Mouse (Mus musculus) embryonic facial prominence, embryonic 14.5 days (tissue): ENCODE measurements at regions not wholly inside any gene's neighbourhood (a gene's known extent, or its start where the extent isn't known, plus 50 kb on each side); places are given as distances from the start of the nearest gene placed in this dataset.

ENCODE experiments used
- ATAC-seq: fragments of 200-750 bp; cut with Nextera tagmentation; 2 replicates; pipeline ENCODE4 v1.8.0; 2017; ENCODE audit warnings: low read depth, moderate number of reproducible peaks, moderate TSS enrichment
- DNase-seq: peaks from one replicate; pipeline ENCODE4 v3.0.0-alpha.2; 2015; ENCODE audit warnings: low spot score
- H3K27ac ChIP-seq: fragments of 300-500 bp; sonication (generic); replicated peaks from 2 replicates; pipeline ENCODE4 v1.5.1; 2014; ENCODE audit warnings: low read depth, mild to moderate bottlenecking, low read length, moderate library complexity
- H3K27me3 ChIP-seq: fragments of 300-500 bp; sonication (generic); replicated peaks from 2 replicates; pipeline ENCODE4 v1.6.1; 2014; ENCODE audit warnings: low read length; ENCODE audit not compliant: control insufficient read depth, insufficient read depth
- H3K36me3 ChIP-seq: fragments of 300-500 bp; sonication (generic); 2 replicates; pipeline ENCODE4 v1.6.1; 2014; ENCODE audit warnings: low read length, mixed read lengths; ENCODE audit not compliant: control insufficient read depth, insufficient read depth
- H3K4me1 ChIP-seq: fragments of 300-500 bp; sonication (generic); 2 replicates; pipeline ENCODE4 v1.6.1; 2014; ENCODE audit warnings: antibody characterized with exemption, low read length; ENCODE audit not compliant: control insufficient read depth, insufficient read depth
- H3K4me2 ChIP-seq: fragments of 300-500 bp; sonication (generic); 2 replicates; pipeline ENCODE4 v1.6.1; 2014; ENCODE audit warnings: low read depth, mild to moderate bottlenecking, low read length, moderate library complexity, mixed read lengths
- H3K4me3 ChIP-seq: fragments of 300-500 bp; sonication (generic); 2 replicates; pipeline ENCODE4 v1.5.1; 2014; ENCODE audit warnings: low read depth, mild to moderate bottlenecking, low read length
- H3K9ac ChIP-seq: fragments of 300-500 bp; sonication (generic); 2 replicates; pipeline ENCODE4 v1.6.1; 2014; ENCODE audit warnings: low read depth, mild to moderate bottlenecking, low read length, moderate library complexity, mixed read lengths
- H3K9me3 ChIP-seq: fragments of 300-500 bp; sonication (generic); 2 replicates; pipeline ENCODE4 v1.6.1; 2016; ENCODE audit warnings: low read length; ENCODE audit not compliant: control insufficient read depth
- WGBS: fragments of 180-500 bp; shearing (Covaris S2); extraction: QIAGEN DNeasy Blood & Tissue Kit; methylation state at CpG from one replicate; pipeline ENCODE4 v1.1.7; 2014; 5-methylcytosine and 5-hydroxymethylcytosine counted together

DNA sequence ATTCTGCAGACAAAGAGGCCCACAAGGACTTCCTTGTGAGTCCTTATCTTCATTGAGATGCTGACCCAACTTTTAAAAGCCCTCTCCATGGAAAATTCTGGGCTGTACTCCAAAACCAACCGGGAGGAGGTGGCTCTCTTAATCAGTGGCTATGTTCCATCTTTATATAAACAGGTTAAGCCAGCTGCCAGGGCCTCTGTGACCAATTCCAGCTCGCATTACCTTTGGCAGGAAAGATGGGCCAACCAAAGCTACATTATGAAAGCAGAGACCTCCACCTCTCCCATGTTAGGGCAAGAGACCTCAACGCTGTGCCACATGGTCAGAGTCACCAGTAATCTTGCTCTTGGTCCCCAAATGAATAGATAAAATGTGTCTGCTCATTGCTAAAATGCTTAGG is 192.0 kb upstream of the Cited2 start:
- Histone ChIP-seq H3K9ac (no peak overlapping the region), H3K27me3 (no peaks in the 10 kb centered on the region), H3K4me2 (no peak overlapping the region), H3K4me1 (no peaks in the 10 kb centered on the region), H3K4me3 (no peak overlapping the region), H3K36me3 (no peaks in the 10 kb centered on the region), H3K27ac (no peak overlapping the region), H3K9me3 (no peaks in the 10 kb centered on the region)
- no peak for ATAC-seq
- no peak for DNase-seq
- 62% methylated on average over 3 of the region's 3 CpGs for whole genome bisulfite sequencing

DNA sequence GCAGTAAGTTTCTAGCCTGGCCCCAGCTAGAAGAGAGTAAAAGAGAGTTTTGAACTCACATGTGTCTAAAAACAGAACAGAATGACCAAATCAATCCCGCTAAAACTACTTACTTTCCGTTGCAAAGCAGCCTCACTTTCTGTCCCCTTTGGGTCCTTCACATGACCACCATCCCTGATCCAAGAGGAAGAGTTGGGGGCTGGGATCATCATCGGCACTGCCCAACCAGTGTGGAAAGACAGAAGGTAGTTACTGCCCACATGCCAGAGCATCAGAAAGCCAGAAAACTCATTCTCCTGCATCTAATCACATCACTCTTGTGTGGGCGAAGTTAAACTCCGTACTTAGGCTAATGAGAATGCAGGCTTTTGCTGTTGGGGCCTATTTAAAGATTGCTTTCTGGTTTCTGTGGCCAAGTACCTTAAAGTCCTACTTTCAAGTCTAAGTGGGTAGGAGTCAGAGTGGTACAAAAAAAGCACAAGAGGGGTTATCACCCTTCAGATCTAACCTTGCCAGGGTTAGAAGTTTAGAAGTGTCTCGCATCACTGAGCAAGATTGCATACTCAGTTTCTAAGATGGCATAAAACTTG is 184.0 kb upstream of the Cited2 start:
- no peak for ATAC-seq
- WGBS = 92% methylated on average over 6 of the region's 6 CpGs
- no peaks in the 10 kb centered on the region for H3K36me3 ChIP-seq

DNA sequence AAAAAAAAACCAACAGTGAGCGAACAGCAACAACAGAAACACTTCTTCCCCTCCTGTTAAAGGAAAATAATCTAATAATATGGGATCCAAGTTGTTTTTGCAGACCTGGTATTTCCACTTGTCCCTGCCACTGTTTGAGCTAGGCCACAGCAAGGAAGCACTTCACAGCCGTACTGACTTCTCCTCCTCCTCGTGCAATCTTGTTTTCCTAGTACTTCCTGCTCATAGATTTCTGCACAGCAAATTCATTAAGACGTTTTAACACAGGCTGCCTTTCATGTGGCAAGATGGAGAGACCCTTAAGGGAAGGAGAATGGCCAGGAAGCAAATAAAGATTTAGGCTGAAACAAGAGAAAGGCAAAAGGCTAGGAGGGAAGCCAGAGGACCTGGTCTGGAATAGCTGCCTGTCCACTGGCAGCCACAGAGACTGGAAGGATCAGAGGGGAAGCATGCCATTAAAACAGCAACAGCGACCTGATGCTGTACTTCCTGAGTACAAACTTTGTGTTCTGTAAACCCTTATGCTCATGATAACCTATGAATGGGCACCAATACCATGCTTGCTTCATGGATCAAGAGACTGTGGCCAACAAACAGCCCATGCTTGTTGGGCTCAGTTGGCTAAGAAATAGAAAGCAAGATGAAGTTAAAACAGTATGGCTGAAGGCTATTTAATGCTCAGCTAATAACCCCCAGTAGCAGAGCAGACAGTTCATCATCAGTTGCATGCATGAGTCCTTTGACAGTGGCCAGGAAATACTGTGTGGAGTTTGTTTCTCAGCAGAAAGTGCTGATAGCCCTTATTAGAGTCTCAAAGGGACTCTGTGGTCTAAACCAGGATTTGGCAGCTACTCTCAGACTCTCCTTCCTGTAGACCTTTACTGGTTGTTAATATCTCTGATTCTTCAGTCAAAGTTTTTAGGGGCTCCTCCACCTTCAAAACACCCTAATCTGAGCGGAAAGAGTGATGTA is 182.3 kb upstream of the Cited2 start:
- H3K27me3 ChIP-seq = no peaks in the 10 kb centered on the region
- H3K9ac ChIP-seq = no peak overlapping the region
- H3K9me3 ChIP-seq = no peaks in the 10 kb centered on the region
- whole genome bisulfite sequencing = 55% methylated on average over 6 of the region's 6 CpGs
- H3K36me3 ChIP-seq = no peaks in the 10 kb centered on the region
- DNase-seq = no peak
- H3K4me3 ChIP-seq = no peak overlapping the region
- no peaks in the 10 kb centered on the region for H3K4me1 ChIP-seq
- no peak overlapping the region for H3K4me2 ChIP-seq
- ATAC-seq = no peak
- no peak overlapping the region for H3K27ac ChIP-seq

More for the DNA sequence above, 184.0 kb upstream of the Cited2 start:
- no peaks in the 10 kb centered on the region for H3K27me3 ChIP-seq
- no peak overlapping the region for H3K4me3 ChIP-seq
- H3K27ac ChIP-seq = no peak overlapping the region
- H3K9ac ChIP-seq = no peak overlapping the region
- no peaks in the 10 kb centered on the region for H3K4me1 ChIP-seq
- no peak overlapping the region for H3K4me2 ChIP-seq
- DNase-seq = no peak
- no peaks in the 10 kb centered on the region for H3K9me3 ChIP-seq

DNA sequence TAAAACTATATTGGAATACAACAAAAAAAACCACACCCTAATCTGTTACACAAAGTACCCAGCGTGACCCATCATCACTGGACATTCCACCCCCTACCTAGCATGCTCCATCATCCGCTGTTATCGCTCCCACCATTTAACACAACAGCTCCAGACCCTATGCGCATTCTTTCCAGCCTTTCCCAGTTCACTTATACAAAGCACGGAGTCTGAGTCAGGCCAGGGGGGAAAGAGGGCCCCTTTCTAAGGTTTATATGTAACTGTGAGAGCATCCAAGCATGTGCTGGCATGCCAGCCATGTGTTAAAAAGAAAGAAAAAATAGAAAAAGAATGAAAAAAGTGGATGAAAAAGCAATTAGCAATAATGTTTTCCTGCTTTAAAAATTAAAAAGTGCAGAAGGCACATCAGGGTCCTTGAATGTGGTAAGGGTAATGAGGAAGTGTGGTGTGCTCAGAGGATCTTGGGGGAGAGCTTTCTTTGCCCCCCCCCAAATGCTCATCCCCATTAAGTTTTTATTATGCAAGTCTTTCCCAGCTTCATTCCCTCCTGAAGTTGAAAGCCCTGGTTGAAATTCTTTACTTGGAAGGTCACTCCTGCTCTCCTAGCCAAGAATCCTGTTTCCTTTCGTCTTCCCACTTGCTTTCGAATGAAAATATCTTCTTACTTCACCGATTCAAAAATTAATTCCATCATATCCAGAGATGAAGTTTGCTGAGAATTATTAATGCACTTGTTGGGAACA is 180.7 kb upstream of the Cited2 start:
- Histone ChIP-seq H3K9ac (no peak overlapping the region), H3K9me3 (no peaks in the 10 kb centered on the region), H3K4me1 (no peaks in the 10 kb centered on the region), H3K4me3 (no peak overlapping the region), H3K4me2 (no peak overlapping the region), H3K27me3 (no peaks in the 10 kb centered on the region), H3K27ac (no peak overlapping the region), H3K36me3 (no peaks in the 10 kb centered on the region)
- DNase-seq (no peak), ATAC-seq (no peak)
- 78% methylated on average over 8 of the region's 8 CpGs for WGBS

DNA sequence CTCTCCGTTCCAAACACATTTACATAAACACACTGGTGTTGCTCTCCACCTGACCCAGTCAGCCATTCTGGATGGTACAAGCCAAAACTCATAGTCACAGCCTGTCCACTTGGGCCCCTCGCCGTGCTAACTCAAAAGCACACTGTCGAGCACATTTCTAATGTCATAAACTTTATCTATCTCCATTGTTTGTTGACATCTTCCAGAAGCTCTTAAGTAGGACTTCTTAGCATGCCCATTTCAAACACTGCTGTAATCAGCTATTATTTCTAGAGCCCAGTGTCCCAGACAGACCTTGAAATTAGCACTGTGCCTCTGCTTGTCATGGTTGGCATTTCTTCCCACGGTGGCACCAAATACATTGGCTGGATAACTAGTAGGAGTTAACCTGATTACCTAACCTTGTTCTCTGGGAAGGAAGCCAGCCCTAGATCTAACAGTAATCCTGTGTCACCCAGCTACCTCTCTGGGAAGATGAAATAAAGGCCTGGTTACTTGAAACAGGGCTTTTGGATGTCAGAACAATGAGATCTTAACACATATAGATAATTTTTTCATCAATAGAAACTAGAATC is 180.1 kb upstream of the Cited2 start:
- Histone ChIP-seq H3K27me3 (no peaks in the 10 kb centered on the region), H3K27ac (no peak overlapping the region), H3K4me1 (no peaks in the 10 kb centered on the region), H3K36me3 (no peaks in the 10 kb centered on the region), H3K4me2 (no peak overlapping the region), H3K4me3 (no peak overlapping the region), H3K9me3 (no peaks in the 10 kb centered on the region), H3K9ac (no peak overlapping the region)
- ATAC-seq = no peak
- 85% methylated on average over 5 of the region's 5 CpGs for WGBS
- no peak for DNase-seq

DNA sequence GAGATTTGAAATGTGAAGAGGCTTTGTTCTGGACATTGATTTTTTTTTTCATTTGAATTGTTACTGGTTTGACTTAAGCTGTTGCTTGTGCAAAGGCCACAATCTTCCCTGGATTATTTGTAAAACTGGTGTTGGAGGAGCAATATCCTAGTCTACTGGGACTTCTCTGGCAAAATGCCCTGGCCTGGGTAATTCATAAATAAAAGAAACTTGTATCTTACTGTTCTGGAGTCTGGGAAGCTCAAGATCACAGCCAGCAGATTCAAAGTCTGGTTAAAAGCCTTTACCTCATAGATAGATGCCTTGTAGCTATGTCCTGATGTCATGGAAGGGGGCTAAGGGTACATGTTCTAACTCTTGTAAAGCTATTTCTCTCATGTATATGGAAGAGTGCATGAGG is 177.7 kb upstream of the Cited2 start:
- H3K9ac ChIP-seq = no peak overlapping the region
- no peaks in the 10 kb centered on the region for H3K9me3 ChIP-seq

GRCm38 (mm10) chr10:17547986-17548385 is 175.0 kb upstream of the Cited2 start:
- Histone ChIP-seq H3K27ac (no peak overlapping the region), H3K9me3 (no peaks in the 10 kb centered on the region), H3K4me3 (no peak overlapping the region), H3K4me2 (no peak overlapping the region), H3K4me1 (no peaks in the 10 kb centered on the region), H3K36me3 (no peaks in the 10 kb centered on the region), H3K27me3 (no peaks in the 10 kb centered on the region), H3K9ac (no peak overlapping the region)
- DNase-seq (no peak), ATAC-seq (no peak)
- WGBS = 92% methylated on average over 3 of the region's 3 CpGs

More for the DNA sequence above, 177.7 kb upstream of the Cited2 start:
- H3K27ac ChIP-seq = no peak overlapping the region
- DNase-seq = no peak
- H3K4me1 ChIP-seq = no peaks in the 10 kb centered on the region
- no peak for ATAC-seq
- H3K4me3 ChIP-seq = no peak overlapping the region
- no peak overlapping the region for H3K4me2 ChIP-seq
- H3K27me3 ChIP-seq = no peaks in the 10 kb centered on the region
- H3K36me3 ChIP-seq = no peaks in the 10 kb centered on the region
